Mouse (Mus musculus) megakaryocyte progenitor cell, adult 5-6 weeks (primary cell): ENCODE results near the gene Rbm8a. TPM values are rescaled to one million over a fixed set of nuclear protein-coding genes. Genes with fewer than 3 reads are reported as not detected.

Experiments used
- ATAC-seq: replicated peaks from 2 replicates; pipeline ENCODE4 v1.8.0; 2016; ENCODE audit warnings: mild to moderate bottlenecking, moderate TSS enrichment, inconsistent platforms; ENCODE audit not compliant: poor library complexity
- total RNA-seq, 2 experiments: library from RNA; stranded (forward) in 1 of 2; stranded (reverse) in 1 of 2; fragments of 157-497, 149-512 nt in 1 of 2; fragments of 200-1000 nt in 1 of 2; gene quantifications; 2 replicates each; pipeline versions ENCODE4 v1.2.3 to v1.2.4; 2015 to 2017

Gene Rbm8a
- total RNA-seq (2015) (116 and 119 TPM in 2 replicates), total RNA-seq (2017) (58.2 and 64.5 TPM in 2 replicates)

DNA sequence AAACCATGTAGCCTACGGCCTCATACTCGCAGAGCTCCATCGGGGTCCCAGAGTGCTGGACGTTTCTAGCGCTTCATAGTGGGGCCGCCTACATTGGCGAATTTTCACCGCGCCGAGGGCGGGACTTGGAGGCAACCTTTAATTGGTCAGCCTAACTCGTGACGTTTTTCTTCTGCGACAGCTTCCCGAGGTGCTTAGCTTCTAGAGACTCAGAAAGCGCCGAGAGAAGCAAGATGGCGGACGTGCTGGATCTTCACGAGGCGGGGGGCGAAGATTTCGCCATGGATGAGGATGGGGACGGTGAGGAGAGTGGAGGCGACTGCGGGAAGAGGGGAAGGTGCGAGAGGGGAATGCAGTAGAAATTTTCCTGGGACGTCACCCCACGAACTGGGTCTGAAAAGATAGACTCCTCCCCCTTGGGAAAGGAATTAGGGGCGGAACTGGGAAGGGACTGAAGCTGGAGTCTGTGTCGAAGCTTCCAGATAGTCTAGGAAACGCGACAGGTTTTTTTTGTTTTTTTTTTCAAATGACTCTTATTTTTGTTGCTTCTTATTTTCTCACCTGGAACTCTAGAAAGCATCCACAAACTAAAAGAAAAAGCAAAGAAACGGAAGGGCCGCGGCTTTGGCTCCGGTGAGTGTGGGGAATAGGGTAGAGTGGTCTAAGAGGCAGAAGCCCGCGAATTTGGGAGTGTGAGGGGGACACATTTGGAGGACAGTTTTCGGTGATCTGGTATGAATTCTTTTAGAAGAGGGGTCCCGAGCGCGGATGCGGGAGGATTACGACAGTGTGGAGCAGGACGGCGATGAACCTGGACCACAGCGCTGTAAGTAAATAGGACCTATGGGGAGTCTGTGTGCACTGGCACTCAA, at the start of gene Rbm8a:
TSS of gene Rbm8a (plus strand) at position 205 of the 872 bp plus-strand sequence.
- ATAC-seq = peak; percentile 97

DNA sequence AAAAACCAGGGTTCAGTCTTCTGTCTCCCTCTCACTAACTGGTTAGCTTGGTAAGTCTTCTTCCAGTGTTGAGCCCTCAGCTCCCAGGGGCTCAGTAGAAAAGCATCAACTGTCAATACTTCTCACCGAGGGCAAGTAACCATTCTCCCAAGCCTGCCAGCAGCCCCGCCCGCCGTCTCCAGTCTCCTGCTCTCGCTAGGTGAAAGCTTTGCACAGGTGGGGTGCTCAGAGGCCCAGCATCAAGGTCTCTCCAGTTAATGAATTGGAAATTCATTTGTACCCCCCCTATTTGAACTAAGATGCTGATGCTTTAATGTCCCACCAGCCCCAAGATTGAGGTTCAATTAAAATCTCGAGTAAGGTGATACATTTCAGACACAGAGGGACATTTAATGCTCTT, 48.6 kb upstream of the Rbm8a start:
- ATAC-seq = no peak

DNA sequence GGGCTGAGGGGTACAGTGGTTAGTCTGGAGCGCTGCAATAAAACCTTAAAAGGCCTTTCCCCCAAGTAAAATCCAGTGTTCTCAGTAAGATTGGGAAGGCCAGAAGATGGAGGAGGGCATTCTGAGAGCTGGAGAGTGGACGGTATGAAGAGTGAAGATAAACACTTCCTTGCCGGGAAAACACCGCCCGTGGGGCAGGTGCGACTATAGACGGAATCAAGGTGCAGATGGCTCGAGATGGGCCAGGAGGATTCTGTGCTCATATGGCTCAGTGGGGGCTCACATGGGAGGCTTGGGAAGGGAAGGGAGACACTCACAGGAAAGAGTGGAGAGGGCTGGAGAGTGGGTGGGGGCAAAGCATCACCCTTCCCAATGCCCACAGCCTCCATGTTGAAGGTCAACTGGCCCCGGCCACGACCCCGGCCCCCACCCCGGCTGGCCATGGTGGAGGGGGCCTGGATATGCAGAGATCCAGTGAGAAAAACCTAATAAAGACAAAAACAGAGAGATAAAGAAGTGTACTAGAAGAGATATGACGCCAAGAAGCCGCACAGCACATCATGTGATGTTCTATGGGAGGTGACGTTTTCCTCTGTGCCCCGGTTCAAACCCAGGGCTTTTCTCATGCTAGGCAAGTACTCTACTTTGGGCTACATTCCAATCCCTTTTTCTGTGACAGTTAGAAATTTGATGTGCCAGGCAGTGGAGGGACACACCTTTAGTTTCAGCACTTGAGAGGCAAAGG, 47.8 kb upstream of the Rbm8a start:
- no peak for ATAC-seq

DNA sequence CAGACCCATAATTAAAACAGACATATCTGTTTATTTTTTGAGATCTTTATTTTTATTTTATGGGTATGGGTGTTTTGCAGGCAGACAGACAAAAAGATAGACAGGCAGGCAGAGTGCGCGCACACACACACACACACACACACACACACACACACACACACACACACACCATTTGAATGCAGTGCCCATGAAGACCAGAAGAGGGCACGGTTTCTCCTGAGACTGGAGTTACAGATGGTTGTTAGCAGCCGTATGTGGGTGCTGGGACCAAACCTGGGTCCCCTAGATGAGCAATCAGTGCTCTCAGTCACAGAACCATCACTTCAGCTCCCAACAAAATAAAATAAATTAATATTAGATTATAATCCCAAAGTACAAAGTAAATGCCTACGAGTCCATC, 46.3 kb upstream of the Rbm8a start:
- ATAC-seq = no peak

DNA sequence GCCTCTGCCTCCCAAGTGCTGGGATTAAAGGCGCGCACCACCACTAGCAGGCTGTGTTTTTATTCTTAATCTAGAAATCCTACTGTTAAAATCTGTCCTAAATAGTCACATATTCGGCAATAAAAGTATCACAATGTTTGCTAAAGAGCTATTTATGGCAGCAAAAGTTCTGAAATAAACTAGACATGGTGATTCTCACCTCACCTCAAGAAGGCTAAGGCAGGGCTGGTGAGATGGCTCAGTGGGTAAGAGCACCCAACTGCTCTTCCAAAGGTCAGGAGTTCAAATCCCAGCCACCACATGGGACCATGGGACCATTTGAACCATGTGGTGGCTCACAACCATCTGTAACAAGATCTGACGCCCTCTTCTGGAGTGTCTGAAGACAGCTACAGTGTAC, 39.1 kb upstream of the Rbm8a start:
- ATAC-seq = no peak

DNA sequence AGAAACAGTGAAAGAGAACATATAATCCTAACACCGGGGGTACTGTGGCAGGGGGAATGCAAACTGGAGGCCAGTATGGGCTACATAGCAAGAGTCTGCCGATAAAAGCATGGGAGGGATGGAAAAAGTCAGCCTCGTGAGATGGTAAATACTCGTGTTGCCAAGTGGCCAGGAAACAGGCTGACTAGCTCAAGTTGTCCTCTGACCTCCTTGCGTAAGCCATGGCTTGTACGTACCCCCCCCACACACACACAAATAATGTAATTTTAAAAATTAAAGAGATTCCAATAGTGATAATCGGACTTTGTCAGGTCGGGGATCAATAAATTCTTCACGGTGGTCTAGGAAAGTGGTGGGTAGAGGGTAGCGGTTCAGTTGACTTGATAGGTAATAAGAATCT, 36.4 kb upstream of the Rbm8a start:
- no peak for ATAC-seq

DNA sequence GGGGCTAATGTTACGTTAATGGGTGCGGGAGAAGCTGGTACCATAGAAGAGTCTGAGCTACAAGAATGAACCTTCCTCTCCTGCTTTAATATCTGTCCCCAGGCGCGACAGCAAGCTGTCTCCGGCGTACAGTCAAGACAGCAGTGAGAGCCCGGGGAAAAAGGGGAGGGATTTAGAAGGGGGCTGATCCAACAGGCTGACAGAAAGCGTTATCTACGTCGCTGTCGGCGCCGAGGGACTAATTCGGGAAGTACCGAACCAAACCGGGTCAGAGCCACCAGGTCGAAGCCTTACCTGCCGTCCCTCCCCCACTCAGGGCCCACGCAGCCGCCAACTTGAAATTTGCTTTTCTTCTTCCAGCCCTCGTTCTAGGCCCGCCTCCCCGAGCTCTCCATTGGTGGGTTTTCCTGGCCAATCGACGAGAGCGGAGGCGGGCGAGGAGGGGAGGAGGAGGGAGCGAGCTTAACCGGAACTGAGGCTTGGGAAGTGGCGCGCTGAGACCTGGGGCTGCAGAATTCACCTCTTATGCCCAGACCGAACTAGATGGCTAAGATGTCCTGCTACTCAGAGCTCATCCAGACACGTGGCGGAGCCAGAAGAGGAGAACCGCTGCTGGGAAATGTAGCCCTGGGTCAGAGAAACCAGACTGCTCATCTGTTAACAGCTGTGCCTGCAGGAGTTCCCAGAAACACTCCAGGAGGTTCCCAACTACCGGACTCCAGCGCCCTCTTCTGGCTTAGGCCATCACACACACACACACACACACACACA, 35.8 kb upstream of the Rbm8a start, which contains the start of gene Polr3gl:
TSS of gene Polr3gl (minus strand) at position 392 of the 771 bp plus-strand sequence.
- peak; percentile 92 for ATAC-seq

DNA sequence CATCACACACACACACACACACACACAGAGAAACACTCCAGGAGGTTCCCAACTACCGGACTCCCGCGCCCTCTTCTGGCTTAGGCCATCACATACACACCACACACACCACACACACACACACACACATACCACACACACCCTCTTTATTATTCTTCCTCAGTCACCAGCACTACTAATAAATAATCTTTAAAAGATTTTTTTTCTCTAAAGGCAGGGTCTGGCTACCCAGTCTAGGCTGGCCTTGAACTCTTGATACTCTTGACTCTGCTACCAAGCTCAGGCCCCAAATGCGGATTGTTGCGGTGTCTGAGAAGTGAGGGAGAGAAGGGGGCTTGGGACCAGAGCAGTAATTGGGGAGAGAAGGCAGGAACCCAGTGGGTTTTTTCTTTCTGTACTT, 34.9 kb upstream of the Rbm8a start:
- ATAC-seq = no peak

DNA sequence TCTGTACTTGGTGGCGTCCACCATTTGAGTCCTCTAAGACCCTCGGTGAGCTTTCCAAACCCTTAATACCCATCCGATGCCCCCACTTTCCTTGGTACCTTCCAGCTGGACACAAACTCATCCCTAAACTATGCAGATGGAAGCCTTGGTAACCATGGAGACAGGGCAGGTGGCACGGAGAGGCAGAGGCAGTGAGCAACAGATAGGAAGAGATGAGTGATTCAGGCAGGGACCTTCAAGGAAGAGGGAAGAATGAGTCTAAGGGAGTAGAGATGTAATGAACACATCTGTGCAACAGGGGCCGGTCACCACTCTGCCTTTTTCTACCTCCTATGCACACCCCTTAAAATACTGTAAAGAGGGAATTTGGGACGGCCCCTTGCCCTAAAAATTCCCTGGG, 34.1 kb upstream of the Rbm8a start:
- no peak for ATAC-seq

DNA sequence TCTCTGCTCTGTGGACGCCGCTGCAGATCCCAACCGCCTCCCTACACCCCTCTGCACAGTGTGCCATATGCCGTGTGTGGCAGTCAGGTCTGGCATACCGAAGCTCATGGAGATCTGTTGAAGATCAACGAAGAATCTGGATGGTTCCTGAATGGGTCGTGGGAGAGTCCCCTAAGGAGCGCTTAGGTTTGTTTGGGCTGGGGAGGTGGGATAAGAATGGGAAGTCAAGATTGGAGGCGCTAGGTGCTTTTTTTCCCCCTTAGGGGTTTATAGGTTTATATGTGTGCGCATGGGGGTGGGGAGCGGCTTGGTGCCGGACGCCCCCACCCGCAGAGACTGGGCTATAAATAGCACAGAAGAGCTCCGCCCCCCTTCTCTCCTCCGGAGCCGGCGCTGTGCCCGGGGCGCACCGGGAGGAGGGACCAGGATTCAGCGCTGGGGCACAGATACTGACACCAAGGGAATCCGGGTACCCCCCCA, 33.5 kb upstream of the Rbm8a start, which contains the start of gene Ankrd34a:
TSS of gene Ankrd34a (plus strand) at position 409 of the 480 bp plus-strand sequence.
- ATAC-seq = no peak

DNA sequence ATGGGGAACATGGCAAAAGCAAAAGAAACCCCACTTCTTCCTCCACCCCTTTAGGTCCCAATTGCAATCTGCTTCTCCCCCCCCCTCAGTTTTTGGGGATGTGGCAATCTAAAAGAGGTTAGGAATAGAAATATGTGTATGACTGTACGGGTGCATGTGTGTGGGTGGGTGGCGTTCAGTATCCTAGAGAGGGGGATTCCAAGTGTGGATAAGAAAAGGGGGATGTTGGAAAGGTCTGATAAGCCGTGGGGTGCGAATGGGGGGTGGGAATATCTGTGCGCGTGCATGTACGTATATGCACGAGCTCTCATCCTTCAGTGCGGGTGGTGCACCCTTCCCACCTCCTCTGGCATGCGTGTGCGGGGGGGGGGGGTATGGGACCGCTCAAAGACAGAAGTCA, 32.9 kb upstream of the Rbm8a start:
- ATAC-seq = no peak

DNA sequence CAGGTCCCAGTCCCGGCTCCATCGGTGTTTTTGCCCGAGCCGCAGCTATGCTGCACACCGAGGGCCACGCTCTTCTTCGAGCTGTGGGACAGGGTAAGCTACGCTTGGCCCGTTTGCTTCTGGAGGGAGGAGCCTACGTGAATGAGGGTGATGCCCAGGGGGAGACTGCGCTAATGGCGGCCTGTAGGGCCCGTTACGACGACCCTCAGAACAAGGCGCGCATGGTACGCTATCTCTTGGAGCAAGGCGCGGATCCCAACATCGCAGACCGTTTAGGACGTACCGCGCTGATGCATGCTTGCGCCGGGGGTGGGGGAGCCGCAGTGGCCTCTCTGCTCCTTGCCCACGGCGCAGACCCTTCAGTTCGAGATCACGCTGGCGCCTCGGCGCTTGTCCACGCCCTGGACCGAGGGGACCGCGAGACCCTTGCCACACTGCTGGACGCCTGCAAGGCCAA, 32.3 kb upstream of the Rbm8a start:
- ATAC-seq = no peak

DNA sequence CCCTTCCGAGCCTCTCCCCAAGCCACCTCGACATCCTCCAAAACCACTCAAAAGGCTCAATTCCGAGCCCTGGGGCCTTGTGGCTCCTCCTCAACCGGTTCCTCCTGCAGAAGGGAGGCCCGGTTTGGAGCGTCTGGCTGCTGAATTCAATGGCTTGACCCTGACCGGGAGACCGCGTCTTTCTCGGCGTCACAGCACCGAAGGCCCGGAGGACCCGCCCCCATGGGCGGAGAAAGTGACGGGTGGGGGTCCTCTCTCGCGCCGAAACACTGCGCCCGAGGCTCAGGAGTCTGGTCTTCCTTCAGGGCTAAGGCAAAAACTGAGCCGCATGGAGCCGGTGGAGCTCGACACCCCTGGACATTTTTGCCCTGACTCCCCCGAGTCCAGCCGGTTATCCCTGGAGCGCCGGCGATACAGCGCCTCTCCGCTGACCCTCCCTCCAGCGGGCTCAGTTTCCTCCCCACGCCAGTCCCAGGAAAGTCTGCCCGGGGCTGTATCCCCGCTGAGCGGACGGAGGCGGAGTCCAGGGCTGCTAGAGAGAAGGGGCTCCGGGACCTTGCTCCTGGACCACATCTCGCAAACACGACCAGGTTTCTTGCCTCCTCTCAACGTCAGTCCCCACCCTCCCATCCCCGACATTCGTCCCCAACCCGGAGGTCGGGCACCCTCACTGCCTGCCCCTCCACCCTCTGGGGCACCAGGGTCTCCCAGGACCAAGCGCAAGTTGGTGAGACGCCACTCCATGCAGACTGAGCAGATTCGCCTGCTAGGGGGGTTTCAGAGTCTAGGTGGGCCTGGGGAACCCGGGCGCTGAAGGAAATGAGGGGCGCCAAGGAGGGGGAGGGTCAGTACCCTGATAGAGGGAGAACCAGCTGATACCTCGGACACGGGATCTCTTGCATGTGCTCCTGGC, 31.3 kb upstream of the Rbm8a start:
- no peak for ATAC-seq

DNA sequence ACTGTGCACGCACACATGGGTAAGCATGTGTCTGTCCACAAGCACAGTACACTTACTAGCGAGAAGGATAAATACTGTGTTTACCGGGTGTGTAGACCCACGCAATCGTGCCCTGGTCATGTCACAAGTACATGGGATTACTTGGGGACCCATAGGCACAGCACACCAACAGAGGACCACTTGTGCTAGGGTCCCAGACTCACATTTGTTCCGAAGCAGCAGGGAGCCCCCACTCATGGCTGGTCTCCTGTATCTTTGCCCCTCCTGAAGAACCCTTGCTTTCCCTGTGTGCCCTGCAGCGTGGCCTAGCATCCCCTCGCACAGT, 30.7 kb upstream of the Rbm8a start:
- ATAC-seq = no peak

DNA sequence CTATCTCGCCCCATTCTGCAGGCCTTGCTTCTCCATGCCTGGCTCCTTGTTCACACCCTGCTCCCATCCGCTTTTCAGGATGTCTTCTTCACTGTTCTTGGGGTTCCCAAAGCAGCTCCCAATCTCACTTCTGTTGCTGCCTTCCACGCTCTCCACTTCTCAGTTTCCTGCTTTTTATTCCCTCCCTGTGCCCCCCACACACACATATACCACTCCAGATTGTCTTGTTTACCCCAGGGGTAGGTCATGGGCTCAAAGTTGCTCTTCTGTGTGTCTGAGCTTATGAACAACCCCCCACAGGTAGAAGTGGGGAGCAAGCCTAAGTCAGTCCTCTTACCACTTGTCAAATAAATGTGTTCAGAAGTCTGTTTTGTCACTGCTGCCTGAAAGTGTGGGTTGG, 30.3 kb upstream of the Rbm8a start:
- ATAC-seq = no peak

DNA sequence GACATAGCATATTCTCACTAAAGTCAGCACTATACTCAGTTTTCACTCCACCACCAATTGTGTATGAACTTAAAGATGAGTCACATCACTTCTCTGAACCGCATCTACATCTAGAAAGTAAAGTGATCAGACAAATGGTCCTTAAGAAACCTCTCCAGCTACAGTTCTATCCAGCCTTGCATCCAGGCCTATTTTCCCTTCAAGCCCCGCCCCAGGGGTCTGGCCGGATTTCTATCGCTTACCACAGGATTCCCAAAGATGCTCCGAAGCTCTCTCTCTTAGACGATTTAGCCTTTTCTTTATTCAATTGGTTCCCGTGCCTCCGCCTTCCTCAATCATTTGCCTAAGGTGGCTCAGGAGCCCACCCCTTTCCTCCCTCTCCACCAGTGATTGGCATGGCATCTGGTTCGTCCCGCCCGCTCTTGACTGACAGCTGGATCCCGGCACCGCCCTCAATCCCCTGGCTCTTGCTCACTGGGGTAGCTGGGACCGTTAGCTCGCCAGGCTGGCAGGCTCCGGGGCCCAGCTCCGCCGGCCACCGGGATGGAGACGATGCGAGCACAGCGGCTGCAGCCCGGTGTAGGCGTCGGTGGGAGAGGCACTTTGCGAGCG, 29.0 kb upstream of the Rbm8a start, which contains the start of gene Lix1l:
TSS of gene Lix1l (plus strand) at position 511 of the 612 bp plus-strand sequence.
- ATAC-seq = peak; percentile 97

DNA sequence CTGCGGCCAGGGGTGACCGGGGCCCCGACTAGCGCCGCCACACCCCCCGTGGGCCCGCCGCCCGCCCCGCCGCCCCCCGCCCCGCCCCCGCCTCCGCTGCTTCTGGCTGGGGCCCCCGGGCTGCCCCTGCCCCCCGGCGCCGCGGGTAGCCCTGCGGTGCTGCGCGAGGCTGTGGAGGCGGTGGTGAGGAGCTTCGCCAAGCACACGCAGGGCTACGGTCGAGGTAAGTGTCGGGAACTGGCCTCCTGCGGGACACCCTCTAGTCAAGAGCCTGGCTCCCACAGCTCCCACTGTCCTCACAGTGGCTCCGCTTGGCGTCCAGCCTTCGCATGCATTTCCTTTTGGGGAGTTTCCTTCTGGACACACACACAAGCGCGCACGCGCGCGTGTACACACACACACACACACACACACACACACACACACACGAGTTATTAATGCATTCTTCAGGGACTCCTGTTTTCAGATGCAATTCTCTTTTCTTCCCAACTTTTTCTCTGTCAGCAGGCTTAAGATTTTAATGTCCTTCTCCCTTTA, 28.4 kb upstream of the Rbm8a start:
- no peak for ATAC-seq

DNA sequence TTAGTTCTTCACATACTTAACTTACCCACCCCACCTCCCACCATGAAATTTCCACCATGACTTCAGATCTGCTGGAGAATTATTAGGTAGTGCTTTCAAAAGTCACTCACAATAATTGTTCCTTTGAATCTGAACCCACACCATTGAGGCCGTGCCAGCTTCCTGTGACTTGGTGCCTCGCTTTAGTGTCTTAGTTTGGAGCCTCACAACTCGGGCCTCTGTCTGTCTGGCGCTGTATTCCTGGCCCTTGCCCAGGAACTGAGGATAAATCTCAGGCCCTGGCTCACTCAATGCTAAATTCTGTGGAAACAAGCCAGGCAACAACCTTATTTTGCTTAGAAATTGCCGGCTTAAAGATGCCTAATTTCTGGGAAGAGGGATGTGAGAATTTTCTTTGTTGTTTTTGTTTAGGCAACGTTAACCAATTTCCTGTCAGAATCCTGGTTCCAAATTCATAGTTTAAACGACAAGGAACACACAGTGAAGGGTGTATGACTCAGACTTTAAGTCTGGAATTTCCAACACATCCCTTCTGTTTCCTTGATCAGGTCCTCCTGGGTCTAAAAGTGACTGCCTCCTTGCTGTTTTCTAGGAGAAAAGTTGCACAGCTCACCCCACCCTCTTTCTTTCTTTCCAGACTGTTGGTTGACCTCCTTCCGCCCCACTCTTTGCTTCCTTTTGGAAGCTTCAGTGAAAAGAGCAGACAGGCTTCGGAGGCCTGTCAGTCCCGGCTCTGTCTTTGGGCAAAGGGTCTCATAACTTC, 27.6 kb upstream of the Rbm8a start:
- ATAC-seq = no peak

DNA sequence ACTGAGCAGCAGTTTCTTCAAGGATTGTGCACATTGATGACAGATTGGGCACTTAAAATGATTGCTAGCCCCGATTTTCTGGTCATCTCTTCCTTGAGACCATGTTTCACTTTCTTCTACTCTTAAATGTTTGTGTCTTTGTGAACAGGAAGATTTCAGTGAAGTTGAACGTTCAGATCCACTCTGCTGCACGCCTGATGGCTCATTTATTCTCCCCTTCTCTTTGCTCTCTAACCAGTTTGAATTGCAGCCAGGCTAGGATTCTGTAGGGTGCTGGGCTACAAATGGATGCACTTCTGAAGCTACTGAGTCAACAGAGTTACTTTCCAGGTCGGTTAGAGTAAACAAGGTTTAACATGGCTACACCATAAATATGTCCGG, 27.0 kb upstream of the Rbm8a start:
- no peak for ATAC-seq
